Mouse (Mus musculus) E14TG2a.4 (cell line): ENCODE measurements around the gene Wdr6.

Experiments used
- H3K27me3 ChIP-seq: 2 replicates; pipeline ENCODE4 v1.6.1; 2014; ENCODE audit warnings: low read length, control low read depth; ENCODE audit not compliant: insufficient read depth
- H3K36me3 ChIP-seq: 2 replicates; pipeline ENCODE4 v1.6.1; 2014; ENCODE audit warnings: low read length, control low read depth; ENCODE audit not compliant: insufficient read depth
- H3K4me1 ChIP-seq: replicated peaks from 2 replicates; pipeline ENCODE4 v1.6.1; 2014; ENCODE audit warnings: low read depth, low read length, control low read depth
- H3K4me3 ChIP-seq: replicated peaks from 2 replicates; pipeline ENCODE4 v1.5.1; 2014; ENCODE audit warnings: mild to moderate bottlenecking, low read length
- H3K9me3 ChIP-seq: 2 replicates; pipeline ENCODE4 v1.6.1; 2014; ENCODE audit warnings: low read length, control low read depth
- CTCF ChIP-seq: conservative IDR thresholded peaks from 2 replicates; pipeline ENCODE4 v1.5.1; 2014; ENCODE audit warnings: low read length
- NANOG ChIP-seq: IDR thresholded peaks from 2 replicates; pipeline ENCODE4 v1.6.1; 2014; ENCODE audit warnings: borderline replicate concordance, low read length, mixed read lengths
- POU5F1 ChIP-seq: IDR thresholded peaks from 2 replicates; pipeline ENCODE4 v1.6.1; 2014; ENCODE audit warnings: low read length, borderline replicate concordance

Wdr6 gene

GRCm38 (mm10) chr9:108569381-108570206, 8.9 kb downstream of the Wdr6 start, which contains the start of gene Dalrd3:
TSS of gene Dalrd3 (plus strand) at chr9:108569886.
- Histone ChIP-seq H3K4me3 (peak within 1 kb of the TSS; percentile 92), H3K27me3 (no peaks in the 10 kb centered on the region), H3K9me3 (no peaks in the 10 kb centered on the region), H3K4me1 (peaks cover 85% of the 10 kb centered on the region), H3K36me3 (peaks cover 55% of the 10 kb centered on the region)
- TF ChIP-seq NANOG, result no peak
- no peak for TF ChIP-seq CTCF
- TF ChIP-seq POU5F1, result no peak

GRCm38 (mm10) chr9:108568511-108568921, 10.0 kb downstream of the Wdr6 start:
- Histone ChIP-seq H3K4me1 (peaks cover 85% of the 10 kb centered on the region), H3K27me3 (no peaks in the 10 kb centered on the region), H3K9me3 (no peaks in the 10 kb centered on the region), H3K4me3 (peak overlapping the region; percentile 92), H3K36me3 (peaks cover 58% of the 10 kb centered on the region)
- no peak for TF ChIP-seq POU5F1
- TF ChIP-seq NANOG, result no peak
- no peak for TF ChIP-seq CTCF

- no peaks in the 10 kb centered on the region for H3K27me3 ChIP-seq
- no peaks in the 10 kb centered on the region for H3K9me3 ChIP-seq
- peaks cover 85% of the 10 kb centered on the region for H3K4me1 ChIP-seq
- TF ChIP-seq NANOG (no peak), POU5F1 (no peak), CTCF (no peak)
- peak overlapping the region; percentile 92 for H3K4me3 ChIP-seq
- peaks cover 58% of the 10 kb centered on the region for H3K36me3 ChIP-seq
These were observed 10.6 kb downstream of the Wdr6 start for GRCm38 (mm10) chr9:108567931-108568419.

- Histone ChIP-seq H3K4me3 (peak within 1 kb of the TSS; percentile 92), H3K4me1 (peaks cover 84% of the 10 kb centered on the region), H3K27me3 (no peaks in the 10 kb centered on the region), H3K36me3 (peaks cover 58% of the 10 kb centered on the region), H3K9me3 (no peaks in the 10 kb centered on the region)
- TF ChIP-seq POU5F1 (no peak), CTCF (peak; percentile 74)
These were observed 11.4 kb downstream of the Wdr6 start, which contains the start of gene Ndufaf3 for GRCm38 (mm10) chr9:108566815-108567776. TSS of gene Ndufaf3 (minus strand) at chr9:108567434.

GRCm38 (mm10) chr9:108565881-108566814, 12.4 kb downstream of the Wdr6 start:
- TF ChIP-seq CTCF (no peak), POU5F1 (no peak), NANOG (no peak)
- Histone ChIP-seq H3K27me3 (no peaks in the 10 kb centered on the region), H3K9me3 (no peaks in the 10 kb centered on the region), H3K36me3 (peaks cover 58% of the 10 kb centered on the region), H3K4me3 (peak overlapping the region; percentile 92), H3K4me1 (peaks cover 84% of the 10 kb centered on the region)

- TF ChIP-seq POU5F1 (no peak), NANOG (no peak), CTCF (no peak)
- H3K4me3 ChIP-seq, result 0 out of 2 replicates have a peak overlapping the region, but pooled peaks have one; percentile 29
- peaks cover 77% of the 10 kb centered on the region for H3K4me1 ChIP-seq
- H3K9me3 ChIP-seq, result no peaks in the 10 kb centered on the region
- H3K27me3 ChIP-seq, result no peaks in the 10 kb centered on the region
- H3K36me3 ChIP-seq, result peaks cover 58% of the 10 kb centered on the region
These were observed 14.4 kb downstream of the Wdr6 start for GRCm38 (mm10) chr9:108564131-108564530.

GRCm38 (mm10) chr9:108563671-108564070, 14.9 kb downstream of the Wdr6 start:
- Histone ChIP-seq H3K4me1 (peaks cover 77% of the 10 kb centered on the region), H3K27me3 (no peaks in the 10 kb centered on the region)

More at GRCm38 (mm10) chr9:108563671-108564070, 14.9 kb downstream of the Wdr6 start:
- H3K36me3 ChIP-seq, result peaks cover 63% of the 10 kb centered on the region
- H3K9me3 ChIP-seq, result no peaks in the 10 kb centered on the region
- H3K4me3 ChIP-seq, result 0 out of 2 replicates have a peak overlapping the region, but pooled peaks have one; percentile 29
- TF ChIP-seq CTCF (no peak), NANOG (no peak), POU5F1 (no peak)
